Comparison of ENCODE assay signal across 25 mouse cellular contexts in genomic region chr2:83674896-83675295, GRCm38 (mm10). TPM values are rescaled to one million over a fixed set of nuclear protein-coding genes. Genes with fewer than 3 reads are reported as not detected.
DNase-seq lines count a peak whose midpoint lies in the region; ATAC-seq lines count a peak whose summit lies in the region.
"Had no signal": no experiment of that assay in that cellular context is flagged by ENCODE, and none has a peak within 500 bp of the region (broad histone marks: within the 10 kb centered on the region; RNA-seq: fewer than 3 reads in every experiment).

No protein-coding gene starts in this region.

- 82% methylated on average over 9 of the region's 9 CpGs for WGBS in hindbrain, embryonic 16.5 days
- 91% methylated on average over 9 of the region's 9 CpGs for WGBS in hindbrain, embryonic 10.5 days

- H3K4me3 ChIP-seq in hindbrain, embryonic 16.5 days (ENCODE audit: low read length): no peak overlapping the region
- no peak overlapping the region for H3K4me3 ChIP-seq in hindbrain, embryonic 10.5 days
- H3K4me3 ChIP-seq: erythroblast, embryonic 14.5 days; forebrain, embryonic 13.5 days; heart, adult 2 months; hindbrain, embryonic 13.5 days; intestine, embryonic 15.5 days had no signal

- no peaks in the 10 kb centered on the region for H3K9me3 ChIP-seq in hindbrain, embryonic 16.5 days (ENCODE audit: control insufficient read depth, low read length)
- H3K9me3 ChIP-seq in hindbrain, embryonic 10.5 days: no peaks in the 10 kb centered on the region
- H3K9me3 ChIP-seq: forebrain, embryonic 13.5 days; G1E; hindbrain, embryonic 13.5 days; intestine, embryonic 15.5 days had no signal

- no peak overlapping the region for H3K9ac ChIP-seq in hindbrain, embryonic 16.5 days (ENCODE audit: low read depth, low read length)
- H3K9ac ChIP-seq: forebrain, embryonic 13.5 days; hindbrain, embryonic 13.5 days; intestine, embryonic 15.5 days had no signal

- no peak overlapping the region for H3K27ac ChIP-seq in hindbrain, embryonic 16.5 days (ENCODE audit: low read depth, low read length)
- no peak overlapping the region for H3K27ac ChIP-seq in hindbrain, embryonic 10.5 days
- H3K27ac ChIP-seq: heart, adult 2 months; hindbrain, embryonic 13.5 days; intestine, embryonic 15.5 days had no signal

- H3K36me3 ChIP-seq in hindbrain, embryonic 16.5 days (ENCODE audit: control insufficient read depth, insufficient read depth, low read length): 0 out of 2 replicates have a peak, but pooled peaks cover 2% of the 10 kb centered on the region
- peaks cover 37% of the 10 kb centered on the region; the same call in 1 of the 2 replicates for H3K36me3 ChIP-seq in hindbrain, embryonic 10.5 days
- H3K36me3 ChIP-seq: intestine, embryonic 15.5 days had no signal

- H3K27me3 ChIP-seq in hindbrain, embryonic 16.5 days (replicated peaks; ENCODE audit: control insufficient read depth, insufficient read depth, low read length): no peaks in the 10 kb centered on the region
- H3K27me3 ChIP-seq in hindbrain, embryonic 10.5 days (ENCODE audit: insufficient read depth, poor library complexity, severe bottlenecking): no peaks in the 10 kb centered on the region
- H3K27me3 ChIP-seq: CH12.LX; forebrain, embryonic 13.5 days; hindbrain, embryonic 13.5 days; intestine, embryonic 15.5 days had no signal

- peaks cover 2% of the 10 kb centered on the region; the same call in 1 of the 2 replicates for H3K4me1 ChIP-seq in hindbrain, embryonic 16.5 days (ENCODE audit: control insufficient read depth, insufficient read depth, low read depth, low read length)
- H3K4me1 ChIP-seq in hindbrain, embryonic 10.5 days (replicated peaks): no peaks in the 10 kb centered on the region
- H3K4me1 ChIP-seq: forebrain, embryonic 13.5 days; intestine, embryonic 15.5 days had no signal

- ATAC-seq in hindbrain, embryonic 16.5 days: 0 out of 2 replicates have a peak, but pooled peaks have one; percentile 5
- ATAC-seq: intestine, embryonic 15.5 days had no signal

- H3K4me2 ChIP-seq in hindbrain, embryonic 16.5 days (ENCODE audit: low read length): no peak overlapping the region
- H3K4me2 ChIP-seq: forebrain, embryonic 13.5 days; heart, embryonic 11.5 days; hindbrain, embryonic 13.5 days; intestine, embryonic 15.5 days had no signal

- DNase-seq in adrenal gland, adult 2 months: peak; percentile 70
- no peak for DNase-seq in adrenal gland, postnatal 4 days (ENCODE audit: low spot score in 2 of 2)
- no peak for DNase-seq in hindbrain, embryonic 10.5 days (ENCODE audit: low spot score)
- DNase-seq in adrenal gland, postnatal 10 days: peak; percentile 23
- DNase-seq in adrenal gland, postnatal 36 days: peak; percentile 47 to 53
- no peak for DNase-seq in Muller cell, postnatal 12 days (ENCODE audit: inconsistent ontology term)
- DNase-seq in heart, adult 9 months (ENCODE audit: low spot score in 2 of 2): no peak
- DNase-seq: B cell, adult 2 months; cerebellum, adult 11 months; cerebellum, adult 8-10 months; cerebellum, postnatal 36 days; embryo, embryonic 11 days; gastrocnemius, postnatal 10 days; gastrocnemius, postnatal 36 days; heart, adult 2 months; kidney, adult 18-20 months; kidney, adult 9 months had no signal

RNA-seq across cellular contexts. Expression of gene Zc3h15, which starts 30.7 kb away (rescaled TPM):
- total RNA-seq in adrenal gland, adult 2 months (2021): 100 to 1,000 TPM in 1 of 2 experiments, 10 to 100 TPM in 1; 78.7 to 115 TPM
- polyA plus RNA-seq in adrenal gland, adult 2 months (2012; rRNA removed): 6.6 and 12.7 TPM in 2 replicates
- total RNA-seq in adrenal gland, postnatal 4 days (2021): 100 to 1,000 TPM in 1 of 2 experiments, 10 to 100 TPM in 1; 95.3 to 103 TPM
- polyA plus RNA-seq in hindbrain, embryonic 16.5 days (2015; fragmentation: Nextera tagmentation; extraction: Ambion mirVana): 160 and 171 TPM in 2 replicates
- 99.6 and 129 TPM in 2 replicates for polyA plus RNA-seq in hindbrain, embryonic 10.5 days (2016; fragmentation: Nextera tagmentation; extraction: Ambion mirVana)
- 10 to 100 TPM; 74.7 to 84.3 TPM for total RNA-seq in adrenal gland, postnatal 10 days (2021)
- 100 to 1,000 TPM in 1 of 2 experiments, 10 to 100 TPM in 1; 99.7 to 104 TPM for total RNA-seq in adrenal gland, postnatal 36 days (2021)

RNA-seq across cellular contexts. Expression of gene Itgav, which starts 49.3 kb away (rescaled TPM):
- 100 to 1,000 TPM; 127 to 133 TPM for total RNA-seq in adrenal gland, adult 2 months (2021)
- polyA plus RNA-seq in adrenal gland, adult 2 months (2012; rRNA removed): 196 and 209 TPM in 2 replicates
- total RNA-seq in adrenal gland, postnatal 4 days (2021): 100 to 1,000 TPM; 101 to 127 TPM
- polyA plus RNA-seq in hindbrain, embryonic 16.5 days (2015; fragmentation: Nextera tagmentation; extraction: Ambion mirVana): 17.1 and 24.7 TPM in 2 replicates
- 31.8 and 32.4 TPM in 2 replicates for polyA plus RNA-seq in hindbrain, embryonic 10.5 days (2016; fragmentation: Nextera tagmentation; extraction: Ambion mirVana)
- total RNA-seq in adrenal gland, postnatal 10 days (2021): 10 to 100 TPM; 72.8 to 77.2 TPM
- total RNA-seq in adrenal gland, postnatal 36 days (2021): 100 to 1,000 TPM; 122 to 131 TPM

Comparison
In these comparisons a context has a peak if more than half of its experiments do, and no peak if none do; other contexts are left out.
1. DNase-seq: peak in adrenal gland, adult 2 months (single experiment), adrenal gland, postnatal 10 days (single experiment) and adrenal gland, postnatal 36 days (2 of 2); none in adrenal gland, postnatal 4 days (0 of 2), hindbrain, embryonic 10.5 days (single experiment), Muller cell, postnatal 12 days (single experiment) and heart, adult 9 months (0 of 2).